10 mouse cellular contexts compared by ENCODE assay signal in genomic region chr10:111190110-111190795, GRCm38 (mm10). TPM values are rescaled to one million over a fixed set of nuclear protein-coding genes. Genes with fewer than 3 reads are reported as not detected.
A peak's percentile ranks its signal among the peaks of the same experiment; 100 is the strongest.
DNase-seq lines count a peak whose midpoint lies in the region; ATAC-seq and TF ChIP-seq lines count a peak whose summit lies in the region.
"Had no signal": no experiment of that assay in that cellular context is flagged by ENCODE, and none has a peak within 500 bp of the region (broad histone marks: within the 10 kb centered on the region; RNA-seq: fewer than 3 reads in every experiment).

No protein-coding gene starts in this region.

- no peak overlapping the region for H3K27ac ChIP-seq in hindbrain, postnatal 0 days
- H3K27ac ChIP-seq: liver, embryonic 13.5 days had no signal

- no peak overlapping the region for H3K4me3 ChIP-seq in hindbrain, postnatal 0 days (ENCODE audit: low read length)
- H3K4me3 ChIP-seq: liver, embryonic 13.5 days had no signal

- H3K27me3 ChIP-seq in hindbrain, postnatal 0 days (ENCODE audit: insufficient read depth, low read length), result no peaks in the 10 kb centered on the region
- H3K27me3 ChIP-seq: liver, embryonic 13.5 days had no signal

- H3K4me1 ChIP-seq in hindbrain, postnatal 0 days (ENCODE audit: insufficient read depth, low read length), result 0 out of 2 replicates have a peak, but pooled peaks cover 7% of the 10 kb centered on the region

- no peaks in the 10 kb centered on the region for H3K36me3 ChIP-seq in hindbrain, postnatal 0 days (ENCODE audit: insufficient read depth, low read length)
- H3K36me3 ChIP-seq: liver, embryonic 13.5 days had no signal

- no peaks in the 10 kb centered on the region for H3K9me3 ChIP-seq in hindbrain, postnatal 0 days (ENCODE audit: low read length)
- H3K9me3 ChIP-seq: liver, embryonic 13.5 days had no signal

- no peak for TF ChIP-seq CTCF in hindbrain, postnatal 0 days (IDR thresholded peaks at IDR 0.05; ENCODE audit: low read depth)

- 58% methylated on average over 6 of the region's 6 CpGs for WGBS in hindbrain, postnatal 0 days

- H3K9ac ChIP-seq in hindbrain, postnatal 0 days (replicated peaks; ENCODE audit: low read length), result no peak overlapping the region
- H3K9ac ChIP-seq: liver, embryonic 13.5 days had no signal

- DNase-seq in frontal cortex, adult 2 months (ENCODE audit: extremely low spot score in 1 of 2, low spot score in 1 of 2), result peak; percentile 57 to 85
- no peak for DNase-seq in frontal cortex, postnatal 14 days (ENCODE audit: low spot score in 2 of 2)
- peak; percentile 34 to 38 for DNase-seq in right cerebral cortex, adult 2 months (ENCODE audit: low spot score in 2 of 2)
- no peak for DNase-seq in right cerebral cortex, postnatal 25 days
- peak; percentile 57 for DNase-seq in hindbrain, postnatal 0 days (ENCODE audit: low spot score)
- DNase-seq in kidney, adult 8-10 months, result no peak
- DNase-seq in gastrocnemius, adult 18-20 months (ENCODE audit: low spot score), result no peak
- DNase-seq in spleen, postnatal 10 days (ENCODE audit: low spot score in 2 of 2), result no peak
- DNase-seq: liver, embryonic 13.5 days; thymus, postnatal 36 days had no signal

- peak; percentile 56; the same call in 1 of the 2 replicates for ATAC-seq in hindbrain, postnatal 0 days

- no peak overlapping the region for H3K4me2 ChIP-seq in hindbrain, postnatal 0 days (ENCODE audit: low read depth, low read length)
- H3K4me2 ChIP-seq: liver, embryonic 13.5 days had no signal

RNA-seq across cellular contexts. Expression of gene Osbpl8, which starts 25.7 kb away (rescaled TPM):
- polyA plus RNA-seq in frontal cortex, adult 2 months (2012; rRNA removed), result 28.5 and 31.3 TPM in 2 replicates
- 36.3 and 39.8 TPM in 2 replicates for total RNA-seq in hindbrain, postnatal 0 days (2014; rRNA removed)
- polyA plus RNA-seq in hindbrain, postnatal 0 days (2015; fragmentation: Nextera tagmentation; extraction: Ambion mirVana), result 15.4 and 15.8 TPM in 2 replicates
- 10 to 100 TPM; 13.1 to 17.0 TPM for total RNA-seq in gastrocnemius, adult 18-20 months (2021)

Comparison
In these comparisons a context has a peak if more than half of its experiments do, and no peak if none do; other contexts are left out.
1. DNase-seq: peak in frontal cortex, adult 2 months (2 of 2), right cerebral cortex, adult 2 months (2 of 2) and hindbrain, postnatal 0 days (single experiment); none in frontal cortex, postnatal 14 days (0 of 2), right cerebral cortex, postnatal 25 days (single experiment), kidney, adult 8-10 months (0 of 2), gastrocnemius, adult 18-20 months (single experiment) and spleen, postnatal 10 days (0 of 2).